Mouse (Mus musculus): Measurements from ENCODE around the gene Col4a6. TPM values are rescaled to one million over a fixed set of nuclear protein-coding genes. Genes with fewer than 3 reads are reported as not detected.

Col4a6 gene
- polyA plus RNA-seq, 1 experiment from 2014 or later = 2.5 TPM

Other genes starting within 250 kb of the Col4a6 start
- 14.4 and 14.7 TPM in 2 replicates for gene Col4a5, start 1.3 kb upstream of the Col4a6 start, polyA plus RNA-seq (2016; fragmentation: Nextera tagmentation; extraction: Ambion mirVana)

Data from hindbrain, embryonic 10.5 days (tissue).